Comparison of ENCODE assay signal across 11 mouse cellular contexts in the genomic region with DNA sequence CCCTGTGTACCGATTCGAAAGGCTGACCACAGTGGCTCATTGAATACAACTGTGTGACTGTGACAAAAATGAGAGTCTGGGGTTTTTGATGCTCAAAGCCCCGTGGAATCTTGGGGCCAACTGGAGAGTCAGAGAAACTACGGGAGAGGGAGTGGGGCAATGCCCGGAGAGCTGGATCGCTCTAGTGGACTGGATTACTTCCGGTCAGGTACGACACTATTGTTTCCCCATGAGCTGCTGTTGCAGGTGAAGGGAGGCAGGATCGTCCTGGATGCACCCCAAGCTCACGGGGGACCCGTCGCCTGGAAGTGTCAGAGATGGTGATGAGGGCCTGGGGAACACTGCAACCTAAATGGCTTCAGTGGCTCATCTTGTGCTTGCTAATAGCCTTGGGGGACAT. TPM values are rescaled to one million over a fixed set of nuclear protein-coding genes. Genes with fewer than 3 reads are reported as not detected.
DNase-seq lines count a peak whose midpoint lies in the region; ATAC-seq lines count a peak whose summit lies in the region.
"Had no signal": no experiment of that assay in that cellular context is flagged by ENCODE, and none has a peak within 500 bp of the region (broad histone marks: within the 10 kb centered on the region; RNA-seq: fewer than 3 reads in every experiment).

No protein-coding gene starts in this region.

- H3K4me1 ChIP-seq in liver, embryonic 16.5 days (ENCODE audit: control insufficient read depth, low read depth, low read length): peaks cover 73% of the 10 kb centered on the region
- H3K4me1 ChIP-seq in liver, embryonic 12.5 days: peaks cover 100% of the 10 kb centered on the region
- H3K4me1 ChIP-seq in forebrain, embryonic 14.5 days (ENCODE audit: control insufficient read depth, insufficient read depth, low read length): peaks cover 70% of the 10 kb centered on the region
- peaks cover 100% of the 10 kb centered on the region for H3K4me1 ChIP-seq in midbrain, embryonic 10.5 days

- peak overlapping the region; percentile 16; the same call in 1 of the 2 replicates for H3K9ac ChIP-seq in liver, embryonic 16.5 days (ENCODE audit: low read depth, low read length)
- H3K9ac ChIP-seq in liver, embryonic 12.5 days: no peak overlapping the region
- H3K9ac ChIP-seq in forebrain, embryonic 14.5 days (ENCODE audit: low read length): peak overlapping the region; percentile 98
- H3K9ac ChIP-seq: heart, embryonic 15.5 days; liver, embryonic 14.5 days had no signal

- no peak overlapping the region for H3K4me2 ChIP-seq in liver, embryonic 16.5 days (ENCODE audit: low read depth, low read length)
- H3K4me2 ChIP-seq in liver, embryonic 12.5 days: no peak overlapping the region
- peak overlapping the region; percentile 79 for H3K4me2 ChIP-seq in forebrain, embryonic 14.5 days (ENCODE audit: low read length)
- H3K4me2 ChIP-seq: heart, embryonic 15.5 days had no signal

- no peaks in the 10 kb centered on the region for H3K27me3 ChIP-seq in liver, embryonic 16.5 days (ENCODE audit: control insufficient read depth, insufficient read depth, low read depth, low read length)
- no peaks in the 10 kb centered on the region for H3K27me3 ChIP-seq in liver, embryonic 12.5 days (replicated peaks)
- H3K27me3 ChIP-seq in forebrain, embryonic 14.5 days (replicated peaks; ENCODE audit: control insufficient read depth, insufficient read depth, low read length): no peaks in the 10 kb centered on the region
- no peaks in the 10 kb centered on the region for H3K27me3 ChIP-seq in midbrain, embryonic 10.5 days (ENCODE audit: low read depth, poor library complexity, severe bottlenecking)
- H3K27me3 ChIP-seq: heart, embryonic 15.5 days had no signal

- no peak overlapping the region for H3K27ac ChIP-seq in liver, embryonic 16.5 days (ENCODE audit: low read length)
- H3K27ac ChIP-seq in liver, embryonic 12.5 days: no peak overlapping the region
- H3K27ac ChIP-seq in forebrain, embryonic 14.5 days (ENCODE audit: low read depth, low read length): peak overlapping the region; percentile 97
- peak overlapping the region; percentile 98 for H3K27ac ChIP-seq in midbrain, embryonic 10.5 days (replicated peaks)
- H3K27ac ChIP-seq: heart, embryonic 15.5 days; liver, embryonic 14.5 days had no signal

- DNase-seq in forebrain, embryonic 14.5 days (ENCODE audit: low spot score): peak; percentile 57
- DNase-seq in midbrain, embryonic 10.5 days (ENCODE audit: low spot score): no peak
- peak; percentile 50 for DNase-seq in retina, postnatal 1 day
- DNase-seq in cerebellum, adult 9-11 months: no peak
- no peak for DNase-seq in thymus, postnatal 25 days
- no peak for DNase-seq in frontal cortex, adult 2 months (ENCODE audit: extremely low spot score in 1 of 2, low spot score in 1 of 2)

- no peak for ATAC-seq in liver, embryonic 16.5 days (ENCODE audit: low read depth)
- no peak for ATAC-seq in liver, embryonic 12.5 days
- ATAC-seq in forebrain, embryonic 14.5 days: no peak
- ATAC-seq: intestine, embryonic 16.5 days had no signal

- H3K36me3 ChIP-seq in liver, embryonic 16.5 days (ENCODE audit: control insufficient read depth, insufficient read depth): peaks cover 3% of the 10 kb centered on the region; the same call in 1 of the 2 replicates
- H3K36me3 ChIP-seq in liver, embryonic 12.5 days: peaks cover 82% of the 10 kb centered on the region
- H3K36me3 ChIP-seq in forebrain, embryonic 14.5 days (ENCODE audit: control insufficient read depth, insufficient read depth, low read length): peaks cover 15% of the 10 kb centered on the region; the same call in 1 of the 2 replicates
- peaks cover 22% of the 10 kb centered on the region for H3K36me3 ChIP-seq in midbrain, embryonic 10.5 days
- H3K36me3 ChIP-seq: heart, embryonic 15.5 days had no signal

- 76% methylated on average over 12 of the region's 12 CpGs for WGBS in liver, embryonic 16.5 days (ENCODE audit: insufficient replicate concordance)
- WGBS in liver, embryonic 12.5 days (ENCODE audit: insufficient replicate concordance): 81% methylated on average over 12 of the region's 12 CpGs
- 11% methylated on average over 12 of the region's 12 CpGs for WGBS in forebrain, embryonic 14.5 days
- WGBS in midbrain, embryonic 10.5 days: 55% methylated on average over 12 of the region's 12 CpGs

- H3K9me3 ChIP-seq in liver, embryonic 16.5 days (replicated peaks; ENCODE audit: control insufficient read depth, low read length): no peaks in the 10 kb centered on the region
- no peaks in the 10 kb centered on the region for H3K9me3 ChIP-seq in liver, embryonic 12.5 days (replicated peaks)
- H3K9me3 ChIP-seq in forebrain, embryonic 14.5 days (replicated peaks; ENCODE audit: control insufficient read depth, low read length): no peaks in the 10 kb centered on the region
- no peaks in the 10 kb centered on the region for H3K9me3 ChIP-seq in midbrain, embryonic 10.5 days (replicated peaks)
- H3K9me3 ChIP-seq: heart, embryonic 15.5 days had no signal

- no peak overlapping the region for H3K4me3 ChIP-seq in liver, embryonic 16.5 days (ENCODE audit: low read depth, low read length)
- no peak overlapping the region for H3K4me3 ChIP-seq in liver, embryonic 12.5 days
- H3K4me3 ChIP-seq in forebrain, embryonic 14.5 days (ENCODE audit: low read depth, low read length): peak overlapping the region; percentile 63
- H3K4me3 ChIP-seq in midbrain, embryonic 10.5 days: peak overlapping the region; percentile 79
- H3K4me3 ChIP-seq: heart, embryonic 15.5 days had no signal

RNA-seq across cellular contexts. Expression of a gene that starts 21.5 kb away (rescaled TPM):
- 8.3 and 9.1 TPM in 2 replicates for polyA plus RNA-seq in liver, embryonic 16.5 days (2015; fragmentation: Nextera tagmentation; extraction: Ambion mirVana)
- polyA plus RNA-seq in liver, embryonic 12.5 days (2016; fragmentation: Nextera tagmentation; extraction: Ambion mirVana): 7.9 and 8.7 TPM in 2 replicates
- 1.2 TPM in 2 replicates for polyA plus RNA-seq in forebrain, embryonic 14.5 days (2014; fragmentation: Nextera tagmentation; extraction: Ambion mirVana)
- 3.8 and 3.9 TPM in 2 replicates for polyA plus RNA-seq in midbrain, embryonic 10.5 days (2016; fragmentation: Nextera tagmentation; extraction: Ambion mirVana)
- polyA plus RNA-seq in frontal cortex, adult 2 months (2012; rRNA removed): 0.54 and 0.59 TPM in 2 replicates

RNA-seq across cellular contexts. Expression of a gene that starts 21.5 kb away (rescaled TPM):
- 45.0 and 50.6 TPM in 2 replicates for polyA plus RNA-seq in liver, embryonic 16.5 days (2015; fragmentation: Nextera tagmentation; extraction: Ambion mirVana)
- polyA plus RNA-seq in liver, embryonic 12.5 days (2016; fragmentation: Nextera tagmentation; extraction: Ambion mirVana): 78.5 and 80.9 TPM in 2 replicates
- polyA plus RNA-seq in forebrain, embryonic 14.5 days (2014; fragmentation: Nextera tagmentation; extraction: Ambion mirVana): 145 and 157 TPM in 2 replicates
- 116 and 163 TPM in 2 replicates for polyA plus RNA-seq in midbrain, embryonic 10.5 days (2016; fragmentation: Nextera tagmentation; extraction: Ambion mirVana)
- polyA plus RNA-seq in frontal cortex, adult 2 months (2012; rRNA removed): 127 and 147 TPM in 2 replicates

RNA-seq across cellular contexts. Expression of a gene that starts 58.9 kb away (rescaled TPM):
- 0.44 and 0.50 TPM in 2 replicates for polyA plus RNA-seq in liver, embryonic 16.5 days (2015; fragmentation: Nextera tagmentation; extraction: Ambion mirVana)
- 0.14 and 0.37 TPM in 2 replicates for polyA plus RNA-seq in liver, embryonic 12.5 days (2016; fragmentation: Nextera tagmentation; extraction: Ambion mirVana)
- 0.71 and 1.2 TPM in 2 replicates for polyA plus RNA-seq in forebrain, embryonic 14.5 days (2014; fragmentation: Nextera tagmentation; extraction: Ambion mirVana)
- 0.11 and 0.14 TPM in 2 replicates for polyA plus RNA-seq in midbrain, embryonic 10.5 days (2016; fragmentation: Nextera tagmentation; extraction: Ambion mirVana)
- polyA plus RNA-seq in frontal cortex, adult 2 months (2012; rRNA removed): 0.80 and 1.2 TPM in 2 replicates

Comparison
In these comparisons a context has a peak if more than half of its experiments do, and no peak if none do; other contexts are left out.
1. H3K27ac ChIP-seq: peak in forebrain, embryonic 14.5 days (single experiment) and midbrain, embryonic 10.5 days (single experiment); none in liver, embryonic 16.5 days (single experiment) and liver, embryonic 12.5 days (single experiment).
2. H3K4me3 ChIP-seq: peak in forebrain, embryonic 14.5 days (single experiment) and midbrain, embryonic 10.5 days (single experiment); none in liver, embryonic 16.5 days (single experiment) and liver, embryonic 12.5 days (single experiment).
3. DNase-seq: peak in forebrain, embryonic 14.5 days (single experiment) and retina, postnatal 1 day (single experiment); none in midbrain, embryonic 10.5 days (single experiment), cerebellum, adult 9-11 months (single experiment), thymus, postnatal 25 days (single experiment) and frontal cortex, adult 2 months (0 of 2).